Mouse (Mus musculus): ENCODE measurements around the gene Fam120a.

Fam120a gene

GRCm38 (mm10) chr13:48853475-48853874 is 114.3 kb downstream of the Fam120a start:
- DNase-seq (ENCODE audit: low spot score in 2 of 2): no peak

- no peak for DNase-seq (ENCODE audit: low spot score in 2 of 2)
These were observed 115.0 kb downstream of the Fam120a start for GRCm38 (mm10) chr13:48852859-48853258.

DNA sequence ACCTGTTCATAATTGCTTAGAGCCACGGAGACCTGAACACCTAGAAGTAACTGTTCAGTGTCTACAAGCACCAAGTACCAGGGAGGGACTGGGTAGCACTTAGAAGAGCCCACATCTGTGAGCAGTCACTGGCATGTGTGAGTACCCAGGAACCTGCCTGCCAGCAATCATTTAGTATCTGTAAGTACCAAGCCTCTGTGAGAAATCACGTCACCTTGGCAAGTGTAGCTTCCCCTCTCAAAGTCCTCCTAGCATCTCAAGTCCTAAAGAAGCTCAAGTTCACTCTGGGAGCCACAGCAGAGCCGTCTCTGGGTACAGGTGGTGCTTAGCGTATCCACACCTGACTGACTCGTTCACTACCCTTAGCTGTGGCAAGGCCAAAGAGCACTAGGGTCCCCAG is 116.1 kb downstream of the Fam120a start:
- no peak for DNase-seq (ENCODE audit: low spot score in 2 of 2)

- DNase-seq (ENCODE audit: low spot score in 2 of 2): no peak
These were observed 117.0 kb downstream of the Fam120a start for GRCm38 (mm10) chr13:48850771-48851170.

DNA sequence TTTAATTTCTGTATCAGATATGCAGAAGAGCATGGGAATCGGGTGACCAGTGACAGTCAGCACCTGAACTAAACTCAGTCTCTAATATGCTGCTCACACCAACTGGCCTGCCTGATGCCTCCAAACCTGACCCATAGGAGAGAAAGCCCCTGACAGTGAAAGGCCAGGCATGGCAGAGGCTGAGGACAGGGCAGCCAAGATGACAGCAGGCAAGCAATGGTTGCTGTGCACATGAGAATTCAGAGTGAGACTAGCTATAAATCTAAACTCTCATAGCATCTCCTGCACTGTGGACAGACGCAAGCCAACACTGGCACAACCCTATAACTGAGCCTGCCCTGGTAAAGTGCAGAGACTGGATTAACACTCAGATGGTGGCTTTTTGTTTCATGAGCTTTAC is 117.5 kb downstream of the Fam120a start:
- DNase-seq (ENCODE audit: low spot score in 2 of 2): no peak

- no peak for DNase-seq (ENCODE audit: low spot score in 2 of 2)
These were observed 118.7 kb downstream of the Fam120a start for GRCm38 (mm10) chr13:48849155-48849554.

GRCm38 (mm10) chr13:48845308-48845707 is 122.5 kb downstream of the Fam120a start:
- no peak for DNase-seq (ENCODE audit: low spot score in 2 of 2)

GRCm38 (mm10) chr13:48843530-48843929 is 124.3 kb downstream of the Fam120a start:
- no peak for DNase-seq (ENCODE audit: low spot score in 2 of 2)

DNA sequence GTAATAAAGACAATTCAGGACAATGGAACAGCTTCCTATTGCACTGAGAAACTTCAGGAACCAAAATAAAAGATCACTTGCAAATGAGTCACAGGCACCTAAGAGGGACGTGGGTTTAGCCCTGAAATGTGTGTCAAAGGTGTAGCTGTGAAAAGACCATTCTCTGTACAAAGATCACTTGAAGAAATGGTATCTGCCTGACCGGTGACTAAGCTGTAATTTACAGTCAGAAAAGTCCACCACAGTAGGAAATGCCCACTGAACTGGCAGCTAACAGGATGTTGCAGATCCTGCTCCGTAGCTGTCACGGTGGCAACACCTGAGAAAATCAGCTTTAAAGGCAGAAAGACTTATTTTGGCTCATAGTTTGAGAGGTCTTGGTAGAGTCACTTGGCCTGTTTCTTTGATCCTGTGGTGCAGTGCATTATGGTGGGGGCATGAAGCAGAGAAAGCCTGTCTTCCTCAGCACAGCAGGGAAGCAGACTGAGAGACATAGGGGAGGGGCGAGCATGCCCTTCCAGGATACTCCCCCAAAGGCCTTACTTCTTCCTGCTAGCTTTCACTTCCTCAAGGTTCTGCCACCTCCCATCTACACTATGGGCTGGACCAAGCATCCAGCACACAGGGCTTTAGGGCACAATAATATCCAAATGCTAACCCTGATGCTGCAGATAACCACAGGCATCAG is 125.8 kb downstream of the Fam120a start:
- no peak for DNase-seq (ENCODE audit: low spot score in 2 of 2)

DNA sequence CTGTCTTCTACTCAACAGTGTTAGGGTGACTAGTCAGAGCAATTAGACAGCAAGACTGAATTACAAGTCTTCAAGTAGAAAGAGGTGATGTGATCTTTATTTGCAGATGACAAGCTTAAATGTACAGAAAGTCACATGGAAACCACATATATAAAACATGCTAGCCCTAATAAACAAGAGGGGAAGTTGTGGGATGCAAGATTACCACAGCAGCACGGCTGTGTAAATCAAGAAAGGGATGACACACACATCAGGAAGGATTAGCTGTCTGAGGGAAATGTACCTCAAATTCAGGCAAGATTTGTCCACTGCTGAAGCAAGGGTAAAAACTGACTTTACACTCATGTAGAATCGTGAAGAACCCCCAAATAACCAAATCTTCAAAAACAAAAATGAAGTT is 129.5 kb downstream of the Fam120a start:
- no peak for DNase-seq (ENCODE audit: low spot score in 2 of 2)

DNA sequence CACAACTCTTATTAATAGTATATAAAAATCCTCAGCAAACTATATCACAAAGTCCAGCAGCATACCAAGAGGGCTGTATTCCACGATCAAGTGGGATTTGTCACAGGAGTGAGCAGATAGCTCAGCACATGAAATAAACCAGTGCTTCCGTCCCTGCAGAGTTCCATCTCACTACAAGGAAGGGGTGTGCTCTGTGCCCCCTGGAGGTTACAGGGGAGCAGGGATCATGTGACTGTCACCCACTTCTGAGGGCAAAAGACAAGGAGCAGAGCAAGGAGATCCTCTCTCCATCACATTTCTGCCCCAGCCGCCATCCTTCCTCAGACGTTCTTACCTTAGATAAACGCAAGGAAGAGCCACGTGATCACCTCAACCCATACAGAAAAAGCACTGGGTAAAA is 130.3 kb downstream of the Fam120a start:
- no peak for DNase-seq (ENCODE audit: low spot score in 2 of 2)

- DNase-seq (ENCODE audit: low spot score in 2 of 2): no peak
These were observed 137.1 kb downstream of the Fam120a start for GRCm38 (mm10) chr13:48830528-48831250.

- DNase-seq (ENCODE audit: low spot score in 2 of 2): no peak
These were observed 138.0 kb downstream of the Fam120a start for GRCm38 (mm10) chr13:48829780-48830179.
